Mouse (Mus musculus): ENCODE data around the gene Mfsd9.

- TF ChIP-seq CTCF (IDR thresholded peaks at IDR 0.05; ENCODE audit: borderline replicate concordance, extremely low read depth, insufficient read depth, insufficient read length) (no peak), POLR2A (IDR thresholded peaks at IDR 0.05; ENCODE audit: borderline replicate concordance, extremely low read depth, insufficient read depth, insufficient read length, poor library complexity, severe bottlenecking) (no peak)
These were observed 8.6 kb upstream of the Mfsd9 start for GRCm38 (mm10) chr1:40799121-40799520.

Measured in brain, embryonic 14.5 days (tissue).